Mouse (Mus musculus) embryonic stem cell, embryonic (primary cell): ENCODE data around the gene Lrrc1.

Experiments used
- CTCF ChIA-PET, 4 experiments: fragments of 300-600 bp in 2 of 4; fragments of 350-600 bp in 2 of 4; sonication (Branson Sonifier 250); formaldehyde crosslinking; loops; one replicate each; lab custom pipeline; 2022; ENCODE audit warnings: inconsistent platforms in 2 of 4; lab: Charles Lee
- POLR2A ChIA-PET, 4 experiments: fragments of 300-600 bp in 2 of 4; fragments of 350-600 bp in 2 of 4; sonication (Branson Sonifier 250); formaldehyde crosslinking; loops; one replicate each; lab custom pipeline; 2022; ENCODE audit warnings: antibody characterized with exemption in 4 of 4, inconsistent platforms in 1 of 4; lab: Charles Lee

The Lrrc1 gene

DNA sequence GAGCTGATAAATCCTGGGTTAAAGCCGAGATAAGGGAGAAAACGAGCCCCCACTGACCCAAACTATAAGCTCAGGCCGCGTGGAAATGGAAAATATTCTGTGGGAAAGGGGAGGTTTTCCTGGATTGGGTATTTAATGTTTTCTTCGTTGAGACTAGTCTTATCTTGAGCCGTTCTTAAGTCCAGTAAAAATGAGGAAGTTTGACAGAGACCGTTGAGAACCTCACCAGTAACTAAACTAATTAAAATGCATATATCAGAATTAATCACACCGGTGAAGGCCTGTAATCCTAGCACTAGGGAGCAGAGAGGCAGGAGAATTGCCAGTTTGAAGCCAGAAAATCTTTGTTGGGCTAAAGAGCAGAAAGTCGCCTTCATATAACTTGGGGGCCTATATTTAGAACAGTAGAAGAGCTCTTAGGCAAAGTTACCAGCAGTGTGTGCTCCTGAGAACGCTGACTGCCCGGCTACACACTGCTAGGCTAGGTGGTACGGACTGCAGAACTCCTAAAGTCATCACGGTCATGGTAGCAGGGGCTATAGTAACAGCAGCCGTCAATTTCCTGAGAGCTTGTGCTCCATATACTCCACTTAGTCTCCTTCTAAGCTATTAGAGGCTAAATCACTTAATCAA, 116.4 kb downstream of the Lrrc1 start:
- POLR2A ChIA-PET, result interaction anchor here in 2 of 4 experiments (0.6 kb wide), 2 partner anchors 32 to 103 kb away, joined by 3 to 4 read pairs; no protein-coding TSS in a partner anchor
- CTCF ChIA-PET, result interaction anchor here in 3 of 4 experiments (0.6 to 0.7 kb wide), 4 partner anchors 37 to 385 kb away, joined by 3 to 13 read pairs (median 4); no protein-coding TSS in a partner anchor

DNA sequence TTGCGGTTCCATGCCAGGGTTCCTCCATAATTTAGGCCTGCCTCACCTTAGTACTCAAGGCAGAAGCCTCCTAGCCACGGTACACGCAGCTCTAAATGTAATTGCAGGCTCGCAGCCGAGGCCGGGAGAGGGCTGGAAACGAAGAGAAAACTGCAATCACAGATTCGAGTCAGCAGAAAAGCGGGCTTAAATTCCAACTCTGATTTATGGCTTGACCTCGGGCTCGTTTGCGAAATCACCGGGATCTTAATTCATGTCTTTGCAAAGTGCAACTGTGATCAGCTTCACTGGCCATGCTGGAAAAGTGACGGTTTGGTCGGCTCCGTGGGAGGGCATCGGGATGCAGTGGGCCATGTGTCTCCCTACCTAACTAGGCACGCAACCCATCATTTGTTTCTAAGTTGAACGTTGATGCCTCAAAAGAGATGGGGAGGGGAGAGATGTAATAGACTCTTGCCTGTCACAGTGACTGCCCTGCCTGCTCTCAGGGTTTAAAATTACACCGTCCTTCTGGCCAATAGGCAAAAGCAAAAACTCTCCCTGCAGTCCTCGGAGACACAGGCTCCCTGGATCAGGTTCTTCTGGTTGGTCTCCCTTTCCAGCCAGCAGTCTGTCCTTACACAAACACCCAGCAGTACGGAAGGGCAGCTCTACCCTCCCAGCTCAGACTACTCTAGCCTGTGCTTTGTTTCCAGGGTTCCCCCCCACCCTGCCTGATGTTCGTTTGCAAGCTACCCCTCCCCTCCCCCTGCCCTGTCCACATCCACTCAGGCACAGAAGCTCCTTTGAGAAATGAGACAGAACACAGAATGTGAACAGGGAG, 117.2 kb downstream of the Lrrc1 start:
- POLR2A ChIA-PET, result interaction anchor here in 2 of 4 experiments (0.5 to 0.6 kb wide), 3 partner anchors 41 to 104 kb away, joined by 3 to 4 read pairs (median 4); no protein-coding TSS in a partner anchor
- CTCF ChIA-PET, result interaction anchor here in 2 of 4 experiments (0.6 to 0.7 kb wide), 2 partner anchors 36 to 122 kb away, joined by 3 to 13 read pairs; no protein-coding TSS in a partner anchor

DNA sequence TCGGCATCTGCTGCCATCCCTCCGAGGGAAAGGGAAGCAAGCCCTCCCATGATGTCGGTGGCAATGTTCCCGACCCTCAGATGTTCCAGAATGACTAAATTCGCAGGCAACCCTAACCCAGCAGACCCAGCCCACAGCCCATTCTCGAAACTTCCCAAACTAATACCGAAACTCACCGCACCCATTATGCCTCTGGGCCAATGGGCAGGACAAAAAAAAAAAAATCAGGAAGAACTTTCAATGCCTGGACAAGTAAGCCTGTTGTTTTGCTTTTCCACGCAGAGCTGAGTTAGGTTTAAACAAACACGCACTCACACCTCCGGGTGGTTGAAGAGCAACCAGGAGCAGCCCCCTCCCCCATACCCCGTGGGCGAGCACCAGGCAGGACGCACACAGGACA, 118.6 kb downstream of the Lrrc1 start:
- ChIA-PET CTCF (no interaction called here), POLR2A (interaction anchor here in 1 of 4 experiments (0.6 kb wide), 1 partner anchor 87 kb away, joined by 3 read pairs; no protein-coding TSS in a partner anchor)

DNA sequence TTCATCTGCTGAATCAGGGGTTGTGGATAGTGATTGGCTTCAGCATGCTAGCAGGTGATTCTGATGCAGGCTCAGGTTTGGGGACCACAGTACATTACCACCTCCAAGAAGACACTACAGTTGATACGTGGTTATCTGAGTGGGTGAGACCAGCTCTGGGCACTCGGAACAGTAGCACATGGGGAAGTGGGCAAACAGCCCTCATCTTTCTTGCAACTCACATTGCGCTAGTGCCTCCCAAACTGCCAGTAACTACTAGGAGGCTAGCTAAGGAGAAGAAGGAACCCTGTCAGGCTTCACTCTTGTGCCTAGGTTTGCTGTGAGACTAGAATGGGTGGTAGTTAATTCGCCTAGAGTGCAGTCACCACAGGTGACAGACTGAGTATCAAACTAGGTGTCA, 119.1 kb downstream of the Lrrc1 start:
- ChIA-PET CTCF (no interaction called here), POLR2A (no interaction called here)

DNA sequence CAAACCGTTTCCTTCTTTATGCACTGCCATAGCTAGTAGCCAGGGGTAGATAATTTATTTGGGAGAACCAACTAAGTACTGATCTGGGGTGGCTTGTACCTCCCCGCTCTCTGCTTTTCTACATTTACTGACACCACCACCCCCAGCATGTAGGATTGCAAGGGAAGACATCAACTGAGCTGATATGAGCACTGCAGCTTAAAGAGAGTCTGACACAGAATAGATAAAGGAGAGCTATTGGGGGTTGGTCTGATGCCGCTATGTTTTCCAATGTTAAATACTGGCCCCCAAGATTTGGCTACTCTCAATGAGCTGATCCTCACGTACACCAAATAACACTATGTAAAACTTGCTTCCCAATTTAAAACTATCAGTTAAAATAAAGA, 124.5 kb downstream of the Lrrc1 start:
- POLR2A ChIA-PET, result interaction anchor here in 1 of 4 experiments (0.8 to 1.1 kb wide), 2 partner anchors 9 to 13 kb away, joined by 3 to 4 read pairs; no protein-coding TSS in a partner anchor
- CTCF ChIA-PET, result interaction anchor here in 2 of 4 experiments (0.6 to 1.1 kb wide), 2 partner anchors 64 to 188 kb away, joined by 3 to 4 read pairs; no protein-coding TSS in a partner anchor

DNA sequence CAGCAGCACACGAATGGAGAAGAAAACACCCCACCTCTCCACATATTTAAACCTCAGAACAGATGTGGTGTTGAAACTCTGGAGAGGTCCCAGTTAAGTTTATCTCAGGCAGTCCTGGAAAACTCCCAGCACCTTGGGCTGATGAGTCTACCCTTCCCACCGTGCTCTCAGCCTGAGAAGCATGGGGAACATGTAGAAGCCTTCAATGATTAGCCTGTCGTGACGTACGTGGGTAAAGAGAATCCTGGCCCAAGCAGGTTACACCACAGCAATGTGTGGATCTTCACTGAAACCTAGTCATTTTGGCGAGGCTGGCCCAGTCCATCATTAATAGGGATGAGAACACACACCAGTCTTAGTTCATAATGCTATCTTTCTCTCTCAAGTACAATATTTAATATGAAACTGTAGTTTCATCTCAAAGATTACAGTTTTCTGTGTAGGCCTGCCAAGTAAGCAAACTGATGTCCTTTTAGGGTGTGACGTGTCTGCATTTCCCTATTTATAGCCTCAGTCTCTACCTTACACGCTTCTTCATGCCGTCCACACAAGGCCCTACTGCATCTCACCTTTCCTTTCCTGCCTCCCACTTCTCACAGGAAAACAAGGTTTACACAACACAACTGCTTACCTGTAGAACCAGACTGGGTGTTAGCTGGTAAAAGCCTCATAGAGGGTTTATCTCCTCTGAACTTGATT, 125.0 kb downstream of the Lrrc1 start:
- CTCF ChIA-PET, result interaction anchor here in 2 of 4 experiments (0.6 to 1.1 kb wide), 2 partner anchors 64 to 188 kb away, joined by 3 to 4 read pairs; no protein-coding TSS in a partner anchor
- POLR2A ChIA-PET, result interaction anchor here in 1 of 4 experiments (0.8 to 1.1 kb wide), 2 partner anchors 9 to 13 kb away, joined by 3 to 4 read pairs; no protein-coding TSS in a partner anchor

DNA sequence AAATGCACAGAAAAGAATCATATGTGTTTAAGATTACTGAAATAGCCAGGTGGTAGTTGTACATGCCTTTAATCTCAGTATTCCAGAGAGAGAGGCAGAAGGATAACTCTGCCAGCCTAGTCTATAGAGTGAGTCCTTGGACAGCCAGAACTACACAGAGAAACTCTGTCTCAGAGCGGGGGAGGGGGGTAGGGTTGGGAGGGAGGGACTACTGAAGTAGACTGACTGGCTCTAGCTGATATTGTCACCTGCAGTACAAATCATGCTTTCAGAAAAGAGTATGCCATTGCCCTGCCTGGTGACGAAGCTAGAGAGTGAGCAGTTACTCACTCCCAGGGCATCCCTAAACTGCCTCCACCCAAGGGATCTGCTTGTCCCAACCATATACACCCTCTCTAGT, 125.9 kb downstream of the Lrrc1 start:
- POLR2A ChIA-PET, result no interaction called here
- CTCF ChIA-PET, result interaction anchor here in 1 of 4 experiments (0.7 kb wide), 1 partner anchor 220 kb away, joined by 3 read pairs; no protein-coding TSS in a partner anchor

DNA sequence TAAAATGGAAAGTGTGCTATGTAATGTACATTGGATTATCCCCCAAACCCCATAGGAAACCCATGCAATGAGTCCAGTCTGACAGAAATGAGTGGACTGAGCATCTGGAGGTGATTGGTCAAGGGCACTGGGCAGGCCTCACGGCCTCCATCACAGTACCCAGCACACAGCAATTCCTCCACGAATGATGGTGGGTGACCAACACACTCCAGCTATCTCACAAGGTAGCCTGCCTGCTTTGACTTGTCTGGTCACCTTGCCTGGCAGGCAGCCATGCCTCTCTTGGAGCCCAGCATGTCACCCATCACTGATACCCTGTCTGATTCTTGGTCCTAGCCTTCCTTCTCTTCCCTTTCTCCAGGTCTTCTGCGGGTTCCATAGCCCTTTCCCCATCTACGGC, 128.2 kb downstream of the Lrrc1 start:
- CTCF ChIA-PET, result no interaction called here

DNA sequence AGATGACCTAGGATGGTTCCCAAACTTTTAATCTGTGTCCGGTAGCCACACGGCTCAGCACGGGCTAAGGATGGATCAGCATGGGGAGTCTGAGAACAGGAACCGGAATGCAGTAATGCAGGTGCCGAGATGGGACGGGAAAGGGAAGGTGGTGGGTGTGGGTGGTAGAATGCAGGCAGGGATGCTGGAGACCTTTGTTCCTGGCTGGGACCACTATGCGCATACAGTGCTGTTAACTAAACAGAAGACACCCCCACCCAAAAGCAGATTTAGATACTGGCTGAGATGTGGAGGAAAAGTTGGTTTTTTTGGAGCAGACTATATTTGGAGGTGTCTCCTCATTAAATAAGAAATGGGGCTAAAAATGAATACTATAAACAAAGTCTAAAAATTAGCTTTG, 128.7 kb downstream of the Lrrc1 start:
- ChIA-PET POLR2A (interaction anchor here in 1 of 4 experiments (0.6 to 1.7 kb wide), 2 partner anchors 11 to 1419 kb away, joined by 3 read pairs; no protein-coding TSS in a partner anchor), CTCF (no interaction called here)

More for the DNA sequence above, 128.2 kb downstream of the Lrrc1 start:
- POLR2A ChIA-PET, result interaction anchor here in 1 of 4 experiments (0.6 to 1.7 kb wide), 2 partner anchors 11 to 1419 kb away, joined by 3 read pairs; no protein-coding TSS in a partner anchor

DNA sequence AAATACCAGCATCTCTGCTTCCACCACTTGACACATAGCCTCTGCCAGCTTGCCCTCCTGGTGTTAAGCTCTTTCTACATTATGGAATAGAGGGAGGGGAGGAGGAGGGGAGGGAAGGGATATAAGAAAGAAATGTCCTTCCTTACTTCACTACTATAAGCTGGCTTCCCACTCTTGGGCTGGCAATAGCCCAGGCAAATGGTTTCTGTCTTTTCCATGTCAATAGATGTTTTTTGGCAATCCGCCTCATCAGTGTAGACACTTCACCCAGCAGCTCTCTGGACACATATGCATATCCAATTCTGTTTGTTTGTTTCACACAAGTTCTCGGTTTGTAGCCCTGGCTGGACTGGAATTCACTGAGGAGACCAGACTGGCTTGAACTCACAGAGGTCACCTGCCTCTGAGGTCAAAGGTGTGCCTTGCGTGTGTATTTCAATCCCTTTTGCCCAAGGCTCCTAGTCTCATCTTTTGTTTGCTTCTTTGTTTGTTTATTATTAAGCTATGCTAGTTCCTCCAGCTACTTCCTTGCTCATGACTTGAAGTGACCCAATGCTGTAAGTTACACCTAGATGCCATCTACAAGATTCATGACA, 132.7 kb downstream of the Lrrc1 start:
- ChIA-PET CTCF (no interaction called here), POLR2A (interaction anchor here in 2 of 4 experiments (0.6 to 1.3 kb wide), 4 partner anchors 8 to 275 kb away, joined by 3 to 4 read pairs (median 3); no protein-coding TSS in a partner anchor)

DNA sequence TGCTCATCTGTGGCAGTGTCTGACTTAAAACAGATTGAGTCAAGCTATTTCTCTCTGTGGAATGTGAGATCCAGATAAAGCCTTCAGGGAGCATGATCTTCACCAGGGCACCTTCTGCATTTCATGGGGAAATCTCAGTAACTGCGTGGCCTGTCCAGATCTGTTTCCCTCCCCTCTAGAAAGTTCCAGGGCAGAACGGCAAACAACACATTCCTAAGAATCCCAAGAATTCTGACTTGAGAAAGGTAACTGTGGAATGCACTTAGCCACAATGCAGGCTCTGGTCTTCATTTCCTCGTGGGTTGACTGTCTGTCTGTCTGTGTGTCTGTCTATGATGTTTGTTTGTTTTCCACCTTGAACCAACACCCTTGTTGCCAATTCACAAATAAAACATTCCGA, 133.7 kb downstream of the Lrrc1 start:
- ChIA-PET CTCF (no interaction called here), POLR2A (interaction anchor here in 1 of 4 experiments (0.7 to 1.3 kb wide), 5 partner anchors 9 to 276 kb away, joined by 3 to 4 read pairs (median 3); no protein-coding TSS in a partner anchor)

DNA sequence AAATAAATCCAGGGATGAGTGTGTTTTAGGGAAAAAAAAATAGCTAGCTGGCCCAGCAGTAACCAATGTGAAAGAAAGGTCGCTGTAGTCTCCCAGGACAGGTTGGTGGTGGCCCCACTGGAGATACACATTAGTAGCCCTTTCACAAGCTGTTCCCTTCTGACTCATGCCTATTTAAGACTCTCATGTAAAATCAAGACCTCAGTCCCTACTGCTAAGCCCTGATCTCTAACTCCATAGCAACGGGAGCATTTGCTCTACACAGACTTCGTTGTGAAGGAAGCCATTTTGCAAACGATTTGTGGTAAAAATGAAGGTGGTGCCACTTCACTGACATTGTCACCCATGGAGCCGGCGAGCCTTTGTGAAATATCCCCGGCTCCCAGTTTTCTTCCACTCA, 134.1 kb downstream of the Lrrc1 start:
- ChIA-PET CTCF (interaction anchor here in 1 of 4 experiments (0.5 kb wide), 1 partner anchor 393 kb away, joined by 3 read pairs; no protein-coding TSS in a partner anchor), POLR2A (interaction anchor here in 1 of 4 experiments (0.9 to 1.3 kb wide), 4 partner anchors 10 to 140 kb away, joined by 3 to 4 read pairs (median 4); no protein-coding TSS in a partner anchor)

DNA sequence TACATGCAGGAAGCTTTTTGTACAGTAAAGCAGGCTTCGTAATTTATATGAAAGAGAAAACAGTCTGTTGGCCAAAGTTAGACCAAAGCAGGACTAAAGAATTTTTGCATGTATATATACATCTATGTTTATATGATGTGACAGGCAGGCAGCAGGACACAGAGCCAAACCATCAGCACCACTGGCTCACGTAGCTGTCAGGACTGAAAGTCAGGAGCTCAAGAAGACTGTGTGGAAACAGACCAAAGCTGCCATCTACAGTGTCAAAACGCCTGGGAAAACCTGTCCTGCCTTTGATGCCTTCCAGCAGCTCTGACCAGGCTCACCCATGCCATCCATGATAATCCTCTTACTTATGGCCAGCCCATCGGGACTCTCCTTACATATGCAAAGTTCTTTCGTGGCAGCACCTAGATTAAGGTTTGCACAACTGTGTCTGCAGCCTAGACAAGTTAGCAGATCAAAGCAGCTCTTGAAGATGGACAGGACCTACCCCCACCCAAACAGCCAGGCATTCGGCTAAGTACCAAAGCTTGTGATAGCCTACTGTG, 136.5 kb downstream of the Lrrc1 start:
- ChIA-PET POLR2A (no interaction called here), CTCF (interaction anchor here in 1 of 4 experiments (1.9 kb wide), 1 partner anchor 200 kb away, joined by 7 read pairs; no protein-coding TSS in a partner anchor)

DNA sequence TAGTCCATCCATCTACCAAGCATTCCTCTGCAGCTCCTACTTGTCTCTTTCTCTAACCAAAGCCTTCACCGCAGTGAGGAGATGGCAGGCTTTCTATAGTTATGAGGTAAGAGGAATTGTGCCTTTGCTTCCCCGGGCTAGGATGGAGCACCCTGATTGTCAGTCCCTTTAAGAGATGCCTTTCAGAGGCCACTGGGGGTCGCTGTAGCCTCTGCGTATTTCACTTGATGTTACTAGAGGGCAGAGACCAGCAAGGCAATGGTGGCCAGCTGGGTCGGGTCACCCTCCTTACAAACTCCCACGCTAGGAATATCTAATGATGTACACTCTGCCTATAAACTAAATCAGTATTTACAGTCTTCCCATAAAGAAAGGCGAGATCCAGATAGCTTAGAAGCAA, 137.8 kb downstream of the Lrrc1 start:
- ChIA-PET POLR2A (interaction anchor here in 1 of 4 experiments (0.7 kb wide), 1 partner anchor 13 kb away, joined by 3 read pairs; no protein-coding TSS in a partner anchor), CTCF (interaction anchor here in 3 of 4 experiments (0.6 to 1.9 kb wide), 14 partner anchors 137 to 248 kb away, joined by 3 to 9 read pairs (median 4); partner anchors contain the start of gene Lrrc1 (in 1 of the 3))

DNA sequence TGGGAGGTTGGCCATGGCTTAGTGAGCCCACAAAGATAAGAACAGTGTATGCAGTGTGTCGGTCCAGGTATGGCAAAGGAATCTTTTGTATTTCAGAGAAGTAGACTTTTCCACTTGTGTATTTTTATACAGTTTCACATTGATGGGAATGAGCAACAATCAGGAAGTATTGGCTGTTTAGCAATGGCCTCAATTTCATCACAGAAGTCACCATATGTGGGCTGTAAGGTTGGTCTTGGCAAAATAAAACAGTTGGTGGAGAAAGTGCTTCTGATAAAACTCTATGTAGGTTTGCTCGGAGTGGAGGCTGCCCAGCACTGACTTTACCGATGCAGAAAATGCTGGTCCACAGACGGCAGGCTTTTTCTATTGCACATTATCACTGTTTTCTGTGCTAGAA, 140.2 kb downstream of the Lrrc1 start:
- ChIA-PET POLR2A (no interaction called here), CTCF (no interaction called here)

DNA sequence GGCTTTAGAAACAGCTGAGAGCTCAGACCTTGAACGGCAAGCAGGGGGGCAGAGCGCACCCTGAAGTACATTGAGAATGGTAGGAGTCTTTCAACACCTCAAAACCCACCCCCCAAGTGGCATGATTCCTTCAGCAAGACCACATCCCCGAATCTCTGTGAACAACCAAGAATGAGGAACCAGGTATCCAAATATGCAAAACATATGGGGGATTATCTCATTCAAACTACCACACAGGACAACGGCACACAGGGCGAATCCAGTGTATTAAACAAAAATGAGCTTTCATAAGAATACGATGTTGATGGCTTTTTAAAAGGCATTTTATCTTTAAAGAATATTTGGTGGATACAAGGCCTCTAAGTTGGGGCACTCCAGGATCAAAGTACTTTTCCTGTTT, 140.7 kb downstream of the Lrrc1 start:
- ChIA-PET CTCF (interaction anchor here in 1 of 4 experiments (0.5 kb wide), 1 partner anchor 174 kb away, joined by 3 read pairs; no protein-coding TSS in a partner anchor), POLR2A (no interaction called here)

DNA sequence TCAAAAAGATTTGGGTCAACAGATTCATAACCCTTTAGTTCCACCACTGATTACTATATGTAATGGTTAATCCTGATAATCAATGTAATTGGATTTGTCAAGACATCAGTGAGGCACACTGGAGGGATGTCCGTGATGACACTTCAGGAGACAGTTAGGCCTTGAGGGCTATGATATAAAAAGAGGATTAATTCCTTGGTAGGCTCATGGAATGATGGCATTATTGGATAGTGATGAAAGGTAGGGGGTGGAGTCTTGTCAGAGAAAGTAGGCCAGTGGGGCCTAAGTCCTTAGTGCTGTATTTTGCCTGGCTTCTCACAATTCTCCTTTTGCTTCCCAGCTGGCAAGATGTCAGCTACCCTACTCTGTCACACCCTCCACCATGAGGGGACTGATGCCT, 141.7 kb downstream of the Lrrc1 start:
- CTCF ChIA-PET, result no interaction called here
- POLR2A ChIA-PET, result no interaction called here
